Mouse (Mus musculus) G1E (cell line): ENCODE measurements around the gene Otud1. TPM values are rescaled to one million over a fixed set of nuclear protein-coding genes. Genes with fewer than 3 reads are reported as not detected.

Source experiments
- ATAC-seq: 2 replicates; pipeline ENCODE4 v1.8.0; 2016; ENCODE audit warnings: mild to moderate bottlenecking; ENCODE audit not compliant: insufficient number of reproducible peaks, poor library complexity, low FRiP score, severe bottlenecking; ENCODE audit errors: extremely low read depth
- DNase-seq: peaks from one replicate; pipeline ENCODE4 v3.0.0; 2012; ENCODE audit warnings: low spot score
- H3K27me3 ChIP-seq: 2 replicates; pipeline ENCODE4 v1.6.1; 2012; ENCODE audit warnings: mild to moderate bottlenecking, low read length, inconsistent platforms; ENCODE audit not compliant: insufficient read depth
- H3K36me3 ChIP-seq: replicated peaks from 2 replicates; pipeline ENCODE3; 2012; ENCODE audit warnings: mild to moderate bottlenecking, inconsistent platforms
- H3K4me1 ChIP-seq: 2 replicates; pipeline ENCODE4 v1.6.1; 2012; ENCODE audit warnings: low read depth, low read length, inconsistent platforms, mixed read lengths; ENCODE audit not compliant: insufficient read depth
- H3K4me3 ChIP-seq: 2 replicates; pipeline ENCODE4 v1.5.1; 2012; ENCODE audit warnings: low read depth, mild to moderate bottlenecking, inconsistent platforms, low read length, moderate library complexity, mixed read lengths
- H3K9me3 ChIP-seq: replicated peaks from 2 replicates; pipeline ENCODE4 v1.6.1; 2012; ENCODE audit warnings: inconsistent platforms
- CTCF ChIP-seq: IDR thresholded peaks from 2 replicates; pipeline ENCODE4 v1.5.1; 2012; ENCODE audit warnings: low read depth, low read length, inconsistent platforms, mixed read lengths
- GATA1 ChIP-seq: IDR thresholded peaks from 2 replicates; pipeline ENCODE4 v1.6.1; 2012; ENCODE audit warnings: borderline replicate concordance, low read length, inconsistent platforms, mixed read lengths
- GATA2 ChIP-seq: IDR thresholded peaks from 2 replicates; pipeline ENCODE4 v1.6.1; 2012; ENCODE audit warnings: low read depth, low read length, inconsistent platforms, borderline replicate concordance
- POLR2AphosphoS5 ChIP-seq: IDR thresholded peaks from 2 replicates; pipeline ENCODE4 v1.6.1; 2012; ENCODE audit warnings: low read depth, low read length, inconsistent platforms; ENCODE audit not compliant: insufficient replicate concordance
- TAL1 ChIP-seq: conservative IDR thresholded peaks from 2 replicates; pipeline ENCODE4 v1.6.1; 2012; ENCODE audit warnings: low read depth, low read length, inconsistent platforms, mixed read lengths
- polyA plus RNA-seq: library from polyadenylated mRNA; stranded (reverse); fragments of >175 nt; gene quantifications from 2 replicates; pipeline ENCODE4 v1.2.3, GENCODE M21; 2012
- total RNA-seq, 2 experiments: library from RNA; stranded (forward) in 1 of 2; stranded (reverse) in 1 of 2; fragments of 200-1000 nt in 1 of 2; fragments of >200 nt in 1 of 2; fragmentation: Nextera tagmentation in 1 of 2; gene quantifications; 2 replicates each; pipeline ENCODE4 v1.2.3; 2014 to 2017

Gene Otud1
- total and polyA plus RNA-seq, 3 experiments: 0.05 TPM; not detected in 2

GRCm38 (mm10) chr2:19664555-19665475 lies 7.3 kb downstream of the Otud1 start:
- no peak overlapping the region for H3K4me3 ChIP-seq
- H3K27me3 ChIP-seq: 0 out of 2 replicates have a peak, but pooled peaks cover 2% of the 10 kb centered on the region
- no peak for DNase-seq

GRCm38 (mm10) chr2:19665841-19666240 lies 8.3 kb downstream of the Otud1 start:
- H3K36me3 ChIP-seq: no peaks in the 10 kb centered on the region
- H3K27me3 ChIP-seq: 0 out of 2 replicates have a peak, but pooled peaks cover 2% of the 10 kb centered on the region
- no peak overlapping the region for H3K4me3 ChIP-seq
- H3K4me1 ChIP-seq: no peaks in the 10 kb centered on the region
- DNase-seq (no peak), ATAC-seq (no peak)
- no peaks in the 10 kb centered on the region for H3K9me3 ChIP-seq
- TF ChIP-seq CTCF: no peak
- no peak for TF ChIP-seq GATA1
- no peak for TF ChIP-seq TAL1
- no peak for TF ChIP-seq POLR2AphosphoS5
- no peak for TF ChIP-seq GATA2

More at GRCm38 (mm10) chr2:19664555-19665475, 7.3 kb downstream of the Otud1 start:
- Histone ChIP-seq H3K4me1 (no peaks in the 10 kb centered on the region), H3K9me3 (no peaks in the 10 kb centered on the region), H3K36me3 (no peaks in the 10 kb centered on the region)
- no peak for ATAC-seq
- no peak for TF ChIP-seq POLR2AphosphoS5
- no peak for TF ChIP-seq GATA1

GRCm38 (mm10) chr2:19670851-19671688 lies 13.5 kb downstream of the Otud1 start:
- no peak for ATAC-seq
- Histone ChIP-seq H3K4me3 (no peak overlapping the region), H3K27me3 (no peaks in the 10 kb centered on the region), H3K4me1 (no peaks in the 10 kb centered on the region), H3K9me3 (no peaks in the 10 kb centered on the region), H3K36me3 (no peaks in the 10 kb centered on the region)
- no peak for DNase-seq
- TF ChIP-seq GATA2 (no peak), CTCF (no peak), GATA1 (no peak)

- ATAC-seq (no peak), DNase-seq (no peak)
- Histone ChIP-seq H3K4me3 (no peak overlapping the region), H3K27me3 (no peaks in the 10 kb centered on the region), H3K4me1 (no peaks in the 10 kb centered on the region), H3K36me3 (no peaks in the 10 kb centered on the region), H3K9me3 (no peaks in the 10 kb centered on the region)
- TF ChIP-seq GATA1 (no peak), CTCF (peak; percentile 77), POLR2AphosphoS5 (no peak), GATA2 (no peak), TAL1 (no peak)
Measured at GRCm38 (mm10) chr2:19682997-19683396, 25.4 kb downstream of the Otud1 start.

- no peaks in the 10 kb centered on the region for H3K27me3 ChIP-seq
- no peak overlapping the region for H3K4me3 ChIP-seq
- no peaks in the 10 kb centered on the region for H3K9me3 ChIP-seq
- no peak for DNase-seq
- TF ChIP-seq POLR2AphosphoS5 (no peak), CTCF (no peak), GATA2 (no peak), GATA1 (no peak), TAL1 (no peak)
- no peak for ATAC-seq
- H3K4me1 ChIP-seq: no peaks in the 10 kb centered on the region
- no peaks in the 10 kb centered on the region for H3K36me3 ChIP-seq
Measured at GRCm38 (mm10) chr2:19685489-19686147, 28.1 kb downstream of the Otud1 start.

GRCm38 (mm10) chr2:19690094-19690493 lies 32.5 kb downstream of the Otud1 start:
- H3K27me3 ChIP-seq: no peaks in the 10 kb centered on the region
- DNase-seq (no peak), ATAC-seq (no peak)
- H3K36me3 ChIP-seq: no peaks in the 10 kb centered on the region
- TF ChIP-seq CTCF: no peak
- no peak for TF ChIP-seq GATA1
- no peaks in the 10 kb centered on the region for H3K9me3 ChIP-seq
- no peaks in the 10 kb centered on the region for H3K4me1 ChIP-seq
- H3K4me3 ChIP-seq: no peak overlapping the region
